Mouse (Mus musculus) heart, adult 10 weeks (tissue): ENCODE measurements around the gene Olfr380. TPM values are rescaled to one million over a fixed set of nuclear protein-coding genes. Genes with fewer than 3 reads are reported as not detected.

Experiments used
- polyA plus RNA-seq: library from polyadenylated mRNA; stranded (reverse); fragments of 350-450 nt; fragmentation: Illumina TruSeq; extraction: RNeasy Lipid Tissue Mini Kit (QIAGEN cat#74804); gene quantifications from one replicate; pipeline ENCODE4 v1.2.3, GENCODE M21; 2014; ENCODE audit warnings: low read depth, low replicate concordance

Gene Olfr380
- polyA plus RNA-seq: not detected

DNA sequence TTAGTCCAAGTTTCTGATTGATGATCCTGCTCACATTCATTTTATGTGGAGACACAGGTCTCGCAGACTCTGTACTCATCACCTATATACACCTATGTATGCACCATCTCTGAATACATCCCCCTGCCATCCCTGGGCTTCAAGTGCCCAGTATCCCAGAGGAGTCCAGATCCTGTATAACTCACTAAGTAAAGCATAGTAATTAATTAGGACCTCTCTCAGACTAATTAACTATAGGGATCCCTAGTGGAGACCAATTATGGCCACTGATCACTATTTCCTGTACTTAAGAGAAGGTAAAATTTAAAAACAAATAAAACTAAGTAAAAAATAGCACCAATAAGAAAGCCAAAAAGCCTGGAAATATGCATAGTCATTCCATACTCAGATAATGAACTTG, at the start of gene Olfr380:
Olfr380 (minus strand) TSS at position 101 of the 400 bp plus-strand sequence.

DNA sequence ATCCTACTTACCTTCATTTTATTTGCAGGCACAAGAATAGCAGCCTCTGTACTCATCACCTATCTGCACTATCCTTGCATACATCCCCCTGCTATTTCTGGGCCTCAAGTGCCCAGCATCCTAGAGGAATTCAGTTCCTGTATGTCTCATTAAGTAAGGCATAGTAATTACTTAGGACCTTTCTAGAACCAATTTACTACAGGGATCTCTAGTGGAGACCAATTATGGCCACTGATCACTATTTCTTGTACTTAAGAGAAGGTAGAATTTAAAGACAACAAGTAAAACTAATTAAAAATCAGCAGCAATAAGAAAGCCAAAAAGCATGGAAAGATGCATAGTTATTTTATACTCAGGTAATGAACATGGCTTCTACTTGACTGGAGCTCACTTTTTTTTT, 34.2 kb upstream of the Olfr380 start, which contains the start of gene Olfr381:
Olfr381 (minus strand) TSS at position 101 of the 400 bp plus-strand sequence.

DNA sequence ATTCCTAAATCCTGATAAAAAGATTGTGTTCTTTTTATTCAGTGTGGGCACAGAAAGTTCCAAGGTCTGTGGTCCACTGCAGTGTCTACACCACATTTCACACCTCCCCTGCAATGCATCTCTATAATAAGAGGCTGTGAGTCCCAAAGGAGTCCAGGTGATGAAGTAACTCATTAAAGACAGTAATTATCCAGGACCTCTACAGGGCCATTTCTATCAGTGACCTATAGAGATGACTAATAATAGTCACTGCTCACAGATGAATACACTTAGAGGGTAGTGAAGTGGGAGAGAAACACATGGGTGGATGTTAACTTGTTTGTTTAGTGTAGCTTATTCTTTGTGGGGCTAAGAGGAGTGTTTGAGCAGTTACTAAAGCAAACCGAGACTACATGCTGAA, 28.9 kb downstream of the Olfr380 start, which contains the start of gene Olfr378:
Olfr378 (minus strand) TSS at position 101 of the 400 bp plus-strand sequence.

Other genes with a start within 250 kb of the Olfr380 start
- gene Trpv1, start 223.2 kb downstream of the Olfr380 start, polyA plus RNA-seq: 0.37 TPM
- gene Trpv3, start 190.1 kb downstream of the Olfr380 start, polyA plus RNA-seq: 0.13 TPM
- 5.5 TPM for gene Aspa, start 127.9 kb downstream of the Olfr380 start, polyA plus RNA-seq
- gene Gm49340, start 127.8 kb downstream of the Olfr380 start, polyA plus RNA-seq: not detected
- gene Spata22, start 127.8 kb downstream of the Olfr380 start, polyA plus RNA-seq: not detected
- not detected for gene Olfr20, start 106.7 kb downstream of the Olfr380 start, polyA plus RNA-seq
- gene Olfr376, start 86.3 kb downstream of the Olfr380 start, polyA plus RNA-seq: not detected
- gene Olfr1, start 57.9 kb downstream of the Olfr380 start, polyA plus RNA-seq: not detected
- not detected for gene Olfr378, start 29.0 kb downstream of the Olfr380 start, polyA plus RNA-seq
- gene Olfr381, start 34.1 kb upstream of the Olfr380 start, polyA plus RNA-seq: not detected
- not detected for gene Olfr382, start 59.7 kb upstream of the Olfr380 start, polyA plus RNA-seq
- gene Olfr385, start 135.5 kb upstream of the Olfr380 start, polyA plus RNA-seq: not detected
- gene Olfr384, start 141.1 kb upstream of the Olfr380 start, polyA plus RNA-seq: not detected
- not detected for gene Zfp735, start 231.3 kb upstream of the Olfr380 start, polyA plus RNA-seq